Mouse (Mus musculus) stomach, postnatal 0 days (tissue): ENCODE measurements around the gene Tmem88b. TPM values are rescaled to one million over a fixed set of nuclear protein-coding genes. Genes with fewer than 3 reads are reported as not detected.
"Not testable (repeated sequence)": the region's sequence is repeated elsewhere in the genome, so short reads cannot be mapped to it uniquely, and the experiment has no call there.

Experiments used
- ATAC-seq: fragments of 200-750 bp; cut with Nextera tagmentation; 2 replicates; pipeline ENCODE4 v1.8.0; 2017; ENCODE audit not compliant: low FRiP score, low TSS enrichment
- DNase-seq: peaks from one replicate; pipeline ENCODE4 v3.0.0-alpha.2; 2016; ENCODE audit warnings: low spot score
- H3K27ac ChIP-seq: fragments of 300-500 bp; sonication (generic); replicated peaks from 2 replicates; pipeline ENCODE4 v1.5.1; 2014; ENCODE audit warnings: mild to moderate bottlenecking, control low read depth
- H3K27me3 ChIP-seq: fragments of 300-500 bp; sonication (generic); 2 replicates; pipeline ENCODE4 v1.6.1; 2014; ENCODE audit warnings: low read length; ENCODE audit not compliant: control insufficient read depth, insufficient read depth
- H3K36me3 ChIP-seq: fragments of 300-500 bp; sonication (generic); 2 replicates; pipeline ENCODE4 v1.6.1; 2014; ENCODE audit warnings: low read length, mixed read lengths; ENCODE audit not compliant: control insufficient read depth, insufficient read depth
- H3K4me1 ChIP-seq: fragments of 300-500 bp; sonication (generic); replicated peaks from 2 replicates; pipeline ENCODE4 v1.6.1; 2014; ENCODE audit warnings: antibody characterized with exemption; ENCODE audit not compliant: control insufficient read depth, insufficient read depth
- H3K4me2 ChIP-seq: fragments of 300-500 bp; sonication (generic); replicated peaks from 2 replicates; pipeline ENCODE4 v1.6.1; 2014; ENCODE audit warnings: low read depth, mild to moderate bottlenecking, control low read depth, moderate library complexity
- H3K4me3 ChIP-seq: fragments of 300-500 bp; sonication (generic); 2 replicates; pipeline ENCODE4 v1.5.1; 2014; ENCODE audit warnings: low read depth, low read length, control low read depth
- H3K9ac ChIP-seq: fragments of 300-500 bp; sonication (generic); 2 replicates; pipeline ENCODE4 v1.6.1; 2014; ENCODE audit warnings: mild to moderate bottlenecking, low read length, control low read depth, mixed read lengths
- H3K9me3 ChIP-seq: fragments of 300-500 bp; sonication (generic); 2 replicates; pipeline ENCODE4 v1.6.1; 2016; ENCODE audit warnings: low read length; ENCODE audit not compliant: control insufficient read depth
- CTCF ChIP-seq: IDR thresholded peaks from 2 replicates; pipeline ENCODE4 v1.5.1; 2016; ENCODE audit warnings: antibody characterized with exemption, low read depth, mild to moderate bottlenecking, moderate library complexity
- EP300 ChIP-seq: optimal IDR thresholded peaks from 2 replicates; pipeline ENCODE3; 2016; ENCODE audit warnings: antibody characterized with exemption
- WGBS: fragments of 180-500 bp; shearing (Covaris S2); extraction: QIAGEN DNeasy Blood & Tissue Kit; methylation state at CpG from one replicate; pipeline ENCODE4 v1.1.7; 2014; 5-methylcytosine and 5-hydroxymethylcytosine counted together
- polyA plus RNA-seq: library from polyadenylated mRNA; unstranded; fragments of >200 nt; fragmentation: Nextera tagmentation; extraction: Ambion mirVana; gene quantifications from 2 replicates; pipeline ENCODE4 v1.2.1, GENCODE M21; 2015

The Tmem88b gene
- polyA plus RNA-seq, 1 experiment from 2014 or later: 0.13 TPM

- Histone ChIP-seq H3K36me3 (no peaks in the 10 kb centered on the region), H3K4me3 (no peak overlapping the region), H3K9me3 (no peaks in the 10 kb centered on the region), H3K27me3 (no peaks in the 10 kb centered on the region), H3K9ac (no peak overlapping the region), H3K4me1 (no peaks in the 10 kb centered on the region), H3K4me2 (no peak overlapping the region), H3K27ac (no peak overlapping the region)
- WGBS: 59% methylated on average over 2 of the region's 2 CpGs
- TF ChIP-seq CTCF (no peak), EP300 (no peak)
- no peak for ATAC-seq
- no peak for DNase-seq
Observed at GRCm38 (mm10) chr4:155793730-155794129, 8.1 kb upstream of the Tmem88b start.

- WGBS: 73% methylated on average over 24 of the region's 24 CpGs
- Histone ChIP-seq H3K4me2 (no peak overlapping the region), H3K9ac (no peak overlapping the region; the same call in 1 of the 2 replicates), H3K27ac (peak overlapping the region; percentile 9; the same call in 1 of the 2 replicates), H3K4me3 (no peak overlapping the region), H3K36me3 (no peaks in the 10 kb centered on the region), H3K9me3 (no peaks in the 10 kb centered on the region), H3K27me3 (no peaks in the 10 kb centered on the region), H3K4me1 (no peaks in the 10 kb centered on the region)
- peak; percentile 13 for DNase-seq
- no peak for TF ChIP-seq CTCF
- TF ChIP-seq EP300: no peak
- 0 out of 2 replicates have a peak, but pooled peaks have one; percentile 25 for ATAC-seq
Observed at GRCm38 (mm10) chr4:155791240-155791933, 5.7 kb upstream of the Tmem88b start.

GRCm38 (mm10) chr4:155790650-155791161, 5.0 kb upstream of the Tmem88b start:
- Histone ChIP-seq H3K4me2 (no peak overlapping the region), H3K4me3 (no peak overlapping the region), H3K9ac (no peak overlapping the region), H3K36me3 (no peaks in the 10 kb centered on the region), H3K9me3 (no peaks in the 10 kb centered on the region), H3K4me1 (no peaks in the 10 kb centered on the region), H3K27ac (peak overlapping the region; percentile 65; the same call in 1 of the 2 replicates), H3K27me3 (no peaks in the 10 kb centered on the region)
- TF ChIP-seq EP300 (no peak), CTCF (no peak)
- WGBS: 48% methylated on average over 3 of the region's 3 CpGs
- peak; percentile 69 for ATAC-seq
- DNase-seq: peak; percentile 15

DNA sequence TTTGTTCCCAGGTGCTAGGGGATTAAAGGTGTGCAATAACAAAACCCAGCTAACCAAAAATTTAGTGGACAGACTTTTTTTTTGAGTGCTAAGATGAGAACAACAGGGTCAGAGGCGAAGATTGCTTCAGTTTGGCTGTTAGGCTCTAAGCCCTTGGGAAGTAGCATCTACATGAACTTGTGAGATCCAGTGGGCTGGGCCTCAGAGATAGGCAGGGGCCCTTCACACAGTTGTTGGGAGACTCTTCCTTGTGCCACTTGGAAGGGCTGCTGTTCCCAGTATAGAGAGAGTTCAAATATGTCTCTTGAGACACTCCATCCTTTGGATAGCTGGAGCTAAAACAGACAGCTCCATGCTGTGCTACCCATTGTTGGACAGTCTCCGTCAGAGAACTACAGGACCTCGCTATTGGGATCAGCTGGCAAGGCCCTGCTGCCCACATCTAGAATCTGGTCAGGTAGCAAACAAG, 4.4 kb upstream of the Tmem88b start, which contains the start of gene Ankrd65:
TSS of gene Ankrd65 (plus strand) at position 419 of the 469 bp plus-strand sequence.
- Histone ChIP-seq H3K9ac (no peak within 1 kb of the TSS; the same call in 1 of the 2 replicates), H3K36me3 (no peaks in the 10 kb centered on the region), H3K4me1 (no peaks in the 10 kb centered on the region), H3K27ac (peak within 1 kb of the TSS; percentile 65), H3K4me3 (no peak within 1 kb of the TSS), H3K4me2 (no peak within 1 kb of the TSS), H3K27me3 (no peaks in the 10 kb centered on the region), H3K9me3 (no peaks in the 10 kb centered on the region)
- 68% methylated on average over 3 of the region's 3 CpGs for WGBS
- ATAC-seq: no peak
- TF ChIP-seq CTCF (no peak), EP300 (no peak)
- DNase-seq: no peak

DNA sequence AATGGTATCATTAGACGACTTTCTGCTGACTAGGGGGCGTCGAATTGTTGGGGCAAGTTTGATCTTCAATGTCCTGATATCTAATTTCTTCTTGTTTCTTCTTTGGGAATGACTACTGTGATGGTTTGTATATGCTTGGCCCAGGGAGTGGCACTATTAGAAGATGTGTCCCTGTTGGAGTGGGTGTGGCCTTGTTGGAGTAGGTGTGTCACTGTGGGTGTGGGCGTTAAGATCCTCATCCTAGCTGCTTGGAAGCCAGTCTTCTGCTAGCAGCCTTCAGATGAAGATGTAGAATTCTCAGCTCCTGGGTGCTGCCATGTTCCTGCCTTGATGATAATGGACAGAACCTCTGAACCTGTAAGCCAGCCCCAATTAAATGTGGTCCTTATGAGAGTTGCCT, 3.2 kb upstream of the Tmem88b start:
- not testable (repeated sequence) for H3K9ac ChIP-seq, ATAC-seq, H3K27me3 ChIP-seq, H3K9me3 ChIP-seq, H3K36me3 ChIP-seq, H3K4me2 ChIP-seq, H3K4me3 ChIP-seq, DNase-seq, H3K4me1 ChIP-seq, H3K27ac ChIP-seq
- WGBS: 79% methylated on average over 4 of the region's 4 CpGs

DNA sequence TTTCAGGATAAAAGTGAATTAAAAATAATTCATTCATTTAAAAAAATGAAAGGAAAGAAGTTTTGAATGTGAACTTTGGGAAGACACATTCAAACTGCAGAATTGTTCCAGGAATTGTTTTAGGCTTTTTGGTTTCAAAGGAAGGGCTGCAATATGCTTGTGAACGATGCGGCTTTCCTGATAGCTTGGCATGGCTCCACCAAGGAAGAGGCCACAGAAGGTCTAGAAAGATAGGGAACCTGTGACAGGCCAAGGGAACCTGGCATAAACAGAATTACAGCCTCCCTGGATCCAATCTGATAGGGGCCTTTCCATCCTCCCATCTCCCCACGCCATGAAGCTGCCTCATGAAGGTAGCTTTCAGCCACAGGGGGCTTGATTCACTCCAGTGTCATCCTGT, 2.6 kb upstream of the Tmem88b start:
- Histone ChIP-seq H3K27ac (no peak overlapping the region), H3K27me3 (no peaks in the 10 kb centered on the region), H3K4me2 (no peak overlapping the region), H3K9ac (no peak overlapping the region), H3K4me1 (no peaks in the 10 kb centered on the region), H3K4me3 (no peak overlapping the region), H3K36me3 (no peaks in the 10 kb centered on the region), H3K9me3 (no peaks in the 10 kb centered on the region)
- ATAC-seq (no peak), DNase-seq (no peak)
- TF ChIP-seq EP300 (no peak), CTCF (no peak)
- 67% methylated on average over 3 of the region's 3 CpGs for WGBS
